Mouse (Mus musculus) midbrain, embryonic 16.5 days (tissue): Measurements from ENCODE around the gene Zfp512b. TPM values are rescaled to one million over a fixed set of nuclear protein-coding genes. Genes with fewer than 3 reads are reported as not detected.

ENCODE experiments used
- ATAC-seq: fragments of 200-750 bp; cut with Nextera tagmentation; 2 replicates; pipeline ENCODE4 v1.8.0; 2017; ENCODE audit warnings: moderate TSS enrichment
- H3K27ac ChIP-seq: fragments of 300-500 bp; sonication (generic); 2 replicates; pipeline ENCODE4 v1.5.1; 2014; ENCODE audit warnings: mild to moderate bottlenecking, low read length, mixed read lengths
- H3K27me3 ChIP-seq: fragments of 300-500 bp; sonication (generic); 2 replicates; pipeline ENCODE4 v1.6.1; 2014; ENCODE audit warnings: low read depth, low read length, mixed read lengths; ENCODE audit not compliant: control insufficient read depth, insufficient read depth
- H3K36me3 ChIP-seq: fragments of 300-500 bp; sonication (generic); 2 replicates; pipeline ENCODE4 v1.6.1; 2014; ENCODE audit warnings: mild to moderate bottlenecking, low read length, moderate library complexity, mixed read lengths; ENCODE audit not compliant: control insufficient read depth, insufficient read depth
- H3K4me1 ChIP-seq: fragments of 300-500 bp; sonication (generic); 2 replicates; pipeline ENCODE4 v1.6.1; 2014; ENCODE audit warnings: mild to moderate bottlenecking, low read length, mixed read lengths; ENCODE audit not compliant: control insufficient read depth, insufficient read depth
- H3K4me2 ChIP-seq: fragments of 300-500 bp; sonication (generic); 2 replicates; pipeline ENCODE4 v1.6.1; 2014; ENCODE audit warnings: mild to moderate bottlenecking, low read length, mixed read lengths
- H3K4me3 ChIP-seq: fragments of 300-500 bp; sonication (generic); 2 replicates; pipeline ENCODE4 v1.5.1; 2014; ENCODE audit warnings: low read depth, mild to moderate bottlenecking, low read length, moderate library complexity, mixed read lengths
- H3K9ac ChIP-seq: fragments of 300-500 bp; sonication (generic); 2 replicates; pipeline ENCODE4 v1.6.1; 2014; ENCODE audit warnings: low read depth, low read length, mixed read lengths
- H3K9me3 ChIP-seq: fragments of 300-500 bp; sonication (generic); replicated peaks from 2 replicates; pipeline ENCODE4 v1.6.1; 2014; ENCODE audit warnings: mild to moderate bottlenecking, low read length, mixed read lengths; ENCODE audit not compliant: control insufficient read depth, poor library complexity, severe bottlenecking
- WGBS: fragments of 180-500 bp; shearing (Covaris S2); extraction: QIAGEN DNeasy Blood & Tissue Kit; methylation state at CpG from one replicate; pipeline ENCODE4 v1.1.7; 2014; 5-methylcytosine and 5-hydroxymethylcytosine counted together
- polyA plus RNA-seq: library from polyadenylated mRNA; unstranded; fragments of >200 nt; fragmentation: Nextera tagmentation; extraction: Ambion mirVana; gene quantifications from 2 replicates; pipeline ENCODE4 v1.2.1, GENCODE M21; 2015

Zfp512b gene
- 70.0 and 78.0 TPM in 2 replicates for polyA plus RNA-seq

GRCm38 (mm10) chr2:181592231-181593041, at the start of gene Zfp512b:
Zfp512b (minus strand) TSS chr2:181592803.
- Histone ChIP-seq H3K9ac (peak within 1 kb of the TSS; percentile 98), H3K4me2 (peak within 1 kb of the TSS; percentile 81), H3K4me1 (peaks cover 25% of the 10 kb centered on the region), H3K36me3 (peaks cover 25% of the 10 kb centered on the region), H3K9me3 (no peaks in the 10 kb centered on the region), H3K27me3 (no peaks in the 10 kb centered on the region), H3K4me3 (peak within 1 kb of the TSS; percentile 97), H3K27ac (peak within 1 kb of the TSS; percentile 95)
- WGBS, result under 1% methylated on average over 54 of the region's 97 CpGs
- peak; percentile 84 for ATAC-seq

DNA sequence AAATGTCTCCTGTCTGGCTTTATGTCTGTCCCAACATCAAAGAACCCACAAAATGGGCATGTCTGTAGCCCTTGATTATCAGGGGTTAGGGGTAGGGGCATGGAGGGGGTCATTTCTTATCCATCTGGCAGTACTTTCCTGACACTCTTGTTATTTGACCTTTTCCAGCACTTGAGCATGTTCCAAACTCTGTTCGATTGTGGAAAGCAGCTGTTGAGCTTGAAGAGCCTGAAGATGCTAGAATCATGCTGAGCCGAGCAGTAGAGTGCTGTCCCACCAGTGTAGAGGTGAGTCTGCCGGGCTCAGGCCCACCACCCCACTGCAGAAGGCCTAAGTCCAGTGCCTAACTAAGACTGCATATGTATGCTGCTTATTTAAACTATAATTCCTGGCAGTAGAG, 43.3 kb upstream of the Zfp512b start:
- Histone ChIP-seq H3K9me3 (no peaks in the 10 kb centered on the region), H3K4me3 (no peak overlapping the region), H3K27me3 (no peaks in the 10 kb centered on the region), H3K36me3 (peaks cover 51% of the 10 kb centered on the region), H3K9ac (no peak overlapping the region), H3K4me2 (no peak overlapping the region), H3K4me1 (no peaks in the 10 kb centered on the region), H3K27ac (no peak overlapping the region)
- WGBS, result 94% methylated on average over 3 of the region's 3 CpGs
- no peak for ATAC-seq

- ATAC-seq, result no peak
- H3K4me1 ChIP-seq, result no peaks in the 10 kb centered on the region
- no peak overlapping the region for H3K4me2 ChIP-seq
- no peak overlapping the region for H3K27ac ChIP-seq
- H3K9me3 ChIP-seq, result no peaks in the 10 kb centered on the region
- no peak overlapping the region for H3K9ac ChIP-seq
- H3K4me3 ChIP-seq, result no peak overlapping the region
- no peaks in the 10 kb centered on the region for H3K27me3 ChIP-seq
- 97% methylated on average over 6 of the region's 6 CpGs for WGBS
- H3K36me3 ChIP-seq, result peaks cover 43% of the 10 kb centered on the region
Measured at GRCm38 (mm10) chr2:181632624-181633023, 40.0 kb upstream of the Zfp512b start.

GRCm38 (mm10) chr2:181628471-181628870, 35.9 kb upstream of the Zfp512b start:
- no peaks in the 10 kb centered on the region for H3K9me3 ChIP-seq
- no peaks in the 10 kb centered on the region for H3K27me3 ChIP-seq
- H3K4me3 ChIP-seq, result no peak overlapping the region
- ATAC-seq, result no peak
- H3K9ac ChIP-seq, result no peak overlapping the region
- H3K36me3 ChIP-seq, result peaks cover 19% of the 10 kb centered on the region
- H3K4me2 ChIP-seq, result no peak overlapping the region
- no peak overlapping the region for H3K27ac ChIP-seq
- H3K4me1 ChIP-seq, result no peaks in the 10 kb centered on the region

GRCm38 (mm10) chr2:181623401-181623800, 30.8 kb upstream of the Zfp512b start:
- Histone ChIP-seq H3K36me3 (peaks cover 16% of the 10 kb centered on the region), H3K27ac (no peak overlapping the region), H3K4me3 (no peak overlapping the region), H3K4me2 (no peak overlapping the region), H3K4me1 (no peaks in the 10 kb centered on the region), H3K27me3 (no peaks in the 10 kb centered on the region), H3K9me3 (no peaks in the 10 kb centered on the region), H3K9ac (no peak overlapping the region)
- no peak for ATAC-seq

DNA sequence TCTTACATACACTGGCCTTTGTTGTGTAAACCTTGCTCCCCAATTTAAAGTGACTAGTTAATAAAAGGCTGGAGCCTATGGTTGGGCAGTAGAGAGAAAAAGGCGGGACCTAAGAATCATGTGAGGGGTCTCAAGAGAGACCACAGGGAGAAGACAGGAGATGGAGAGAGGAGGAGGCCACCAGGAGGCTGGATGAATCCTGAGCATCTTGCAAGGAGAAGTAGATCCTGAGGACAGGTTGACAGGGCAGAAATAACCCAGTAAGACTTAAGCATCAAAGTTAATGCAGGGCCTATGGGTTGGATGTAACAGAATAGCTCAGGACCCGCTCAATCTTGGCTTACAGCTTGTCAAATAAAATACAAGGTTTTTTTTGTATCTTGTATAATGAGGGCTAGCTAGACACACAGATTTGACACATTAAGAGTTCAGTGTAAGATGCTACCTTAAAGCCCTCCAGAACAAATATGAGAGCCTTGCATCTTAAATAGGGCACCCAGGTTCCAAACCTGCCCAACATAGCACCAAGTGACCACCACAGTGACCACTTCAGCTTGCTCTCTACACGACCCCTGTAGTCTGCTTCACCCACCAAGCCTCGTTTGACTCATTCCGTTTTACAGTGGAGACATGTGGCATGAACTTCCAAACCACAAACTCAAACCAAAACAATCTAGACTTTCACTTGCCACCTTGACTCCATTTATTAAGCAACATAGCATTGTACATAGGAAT, 26.3 kb upstream of the Zfp512b start:
- H3K4me3 ChIP-seq, result no peak overlapping the region
- H3K27me3 ChIP-seq, result no peaks in the 10 kb centered on the region
- no peaks in the 10 kb centered on the region for H3K9me3 ChIP-seq
- H3K4me2 ChIP-seq, result no peak overlapping the region
- H3K27ac ChIP-seq, result no peak overlapping the region
- H3K9ac ChIP-seq, result no peak overlapping the region
- 92% methylated on average over 5 of the region's 5 CpGs for WGBS
- H3K4me1 ChIP-seq, result no peaks in the 10 kb centered on the region
- ATAC-seq, result no peak
- H3K36me3 ChIP-seq, result peaks cover 24% of the 10 kb centered on the region

DNA sequence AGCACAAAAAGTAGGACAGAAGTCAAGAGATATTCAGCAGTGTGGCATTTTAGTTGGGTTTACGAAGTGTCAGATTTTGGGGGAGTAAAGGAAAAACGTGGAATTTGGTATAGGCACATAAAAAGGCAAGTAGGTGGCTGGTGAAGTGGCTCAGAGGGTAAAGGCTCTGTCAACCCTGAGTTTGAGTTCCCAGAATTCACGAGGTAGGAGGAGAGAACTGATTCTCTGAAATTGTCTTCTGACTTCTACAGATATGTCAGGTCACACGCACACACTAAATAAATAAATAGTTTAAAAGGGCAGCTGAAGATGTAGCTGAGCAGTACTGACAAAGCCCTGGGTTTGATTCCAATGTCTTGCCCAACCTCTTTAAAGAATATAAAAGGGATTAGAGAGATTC, 9.8 kb upstream of the Zfp512b start:
- H3K36me3 ChIP-seq, result no peaks in the 10 kb centered on the region
- no peak overlapping the region for H3K4me3 ChIP-seq
- H3K4me2 ChIP-seq, result peak overlapping the region; percentile 77; the same call in 1 of the 2 replicates
- no peak overlapping the region for H3K27ac ChIP-seq
- no peaks in the 10 kb centered on the region for H3K27me3 ChIP-seq
- no peak overlapping the region for H3K9ac ChIP-seq
- no peak for ATAC-seq
- H3K4me1 ChIP-seq, result peaks cover 35% of the 10 kb centered on the region
- 75% methylated on average over 4 of the region's 4 CpGs for WGBS
- no peaks in the 10 kb centered on the region for H3K9me3 ChIP-seq

DNA sequence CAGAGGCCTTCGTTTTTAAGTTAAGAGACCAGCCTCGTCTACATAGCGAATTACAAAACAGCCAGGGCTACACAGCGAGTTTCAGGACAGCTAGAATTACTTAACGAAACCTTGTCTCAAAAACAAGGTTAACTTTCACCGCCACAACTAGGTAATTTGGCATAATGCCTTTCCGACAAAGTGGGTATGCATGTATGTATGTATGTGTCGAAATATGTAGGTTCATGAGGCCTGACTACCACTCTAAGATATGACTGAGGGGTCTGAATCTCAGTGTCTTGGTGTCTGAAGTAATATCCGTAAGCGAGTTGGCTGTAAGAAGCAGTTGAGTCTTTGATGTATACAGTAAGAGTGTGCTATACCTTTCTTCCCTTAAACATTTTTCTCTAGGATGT, 9.1 kb upstream of the Zfp512b start:
- no peaks in the 10 kb centered on the region for H3K27me3 ChIP-seq
- H3K4me2 ChIP-seq, result peak overlapping the region; percentile 77
- ATAC-seq, result no peak
- peak overlapping the region; percentile 80 for H3K4me3 ChIP-seq
- H3K36me3 ChIP-seq, result 0 out of 2 replicates have a peak, but pooled peaks cover under 1% of the 10 kb centered on the region
- H3K27ac ChIP-seq, result peak overlapping the region; percentile 76
- peak overlapping the region; percentile 79 for H3K9ac ChIP-seq
- H3K4me1 ChIP-seq, result peaks cover 41% of the 10 kb centered on the region
- WGBS, result 32% methylated on average over 10 of the region's 10 CpGs
- H3K9me3 ChIP-seq, result no peaks in the 10 kb centered on the region
